Mouse (Mus musculus): ENCODE data around the gene Pdk4. TPM values are rescaled to one million over a fixed set of nuclear protein-coding genes. Genes with fewer than 3 reads are reported as not detected.
A peak's percentile ranks its signal among the peaks of the same experiment; 100 is the strongest.

Gene Pdk4
- total RNA-seq (2021), result 1,000 to 10,000 TPM in 1 of 2 experiments, 100 to 1,000 TPM in 1; 484 to 1,239 TPM
- long read RNA-seq, experiment 1, transcript Pdk4-201 (11 exons, 3,484 nt), result major isoform, 1,164 of 1,315 reads
- long read RNA-seq, experiment 1, partial matches to known transcripts, result 135 of 1,315 reads
- long read RNA-seq, experiment 1, other reads (novel, unspliced or antisense), result 15 of 1,315 reads
- long read RNA-seq, experiment 2, transcript Pdk4-201 (11 exons, 3,484 nt), result major isoform, 709 of 829 reads
- long read RNA-seq, experiment 2, partial matches to known transcripts, result 34 of 829 reads
- long read RNA-seq, experiment 2, other reads (novel, unspliced or antisense), result 83 of 829 reads

DNA sequence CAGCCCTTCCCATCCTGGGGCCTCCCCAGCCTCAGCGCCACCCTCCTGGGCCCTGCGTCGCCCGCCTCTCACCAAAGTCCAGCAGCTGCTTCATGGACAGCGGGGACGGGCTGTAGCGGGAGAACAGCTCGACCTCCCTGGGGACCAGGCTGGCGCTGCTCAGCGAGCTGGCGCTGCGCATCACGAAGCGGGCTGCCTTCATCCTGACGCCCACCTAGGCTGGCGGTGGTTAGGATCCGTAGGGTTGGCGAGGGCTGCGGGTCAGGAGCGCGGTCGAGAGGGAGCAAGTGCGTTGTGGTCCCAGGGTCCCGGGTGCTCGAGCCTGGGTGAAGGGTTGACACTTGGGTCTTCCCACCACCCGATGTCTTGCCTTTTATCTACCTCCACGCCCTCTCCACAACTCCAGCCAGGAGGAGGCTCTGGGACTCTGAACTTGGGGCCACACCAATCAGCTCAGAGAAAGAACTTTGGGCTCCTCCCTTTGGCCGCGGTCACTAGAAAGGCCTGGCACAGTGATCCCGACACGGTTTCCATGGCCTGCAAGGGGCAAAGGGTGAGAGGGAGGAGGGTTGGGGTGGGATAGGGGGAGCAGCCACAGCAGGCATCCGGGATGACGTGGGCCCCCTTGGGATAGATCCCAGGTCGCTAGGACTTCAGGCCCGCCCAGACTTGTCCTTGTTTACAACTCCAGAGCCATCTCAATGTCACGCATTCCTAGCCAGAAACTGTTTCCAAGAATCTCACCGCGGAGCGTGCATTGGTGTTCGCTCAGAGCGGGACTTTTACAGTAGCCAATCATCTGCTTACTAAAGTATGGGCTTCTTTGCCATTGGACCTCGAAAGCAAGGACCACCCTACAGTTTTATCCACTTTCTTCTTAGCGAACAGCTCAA, at the start of gene Pdk4:
TSS of gene Pdk4 (minus strand) at position 349 of the 893 bp plus-strand sequence.
- no peak for TF ChIP-seq CTCF (IDR thresholded peaks at IDR 0.05)
- peak within 1 kb of the TSS; percentile 93 for H3K4me3 ChIP-seq
- intact Hi-C loops (cut with DNase I), result loop anchor here (1.0 to 5.0 kb wide), 3 partner anchors 54 to 199 kb away; partner anchors contain the start of gene Pon2
- H3K27ac ChIP-seq, result peak within 1 kb of the TSS; percentile 99
- DNase-seq, result peak; percentile 96

DNA sequence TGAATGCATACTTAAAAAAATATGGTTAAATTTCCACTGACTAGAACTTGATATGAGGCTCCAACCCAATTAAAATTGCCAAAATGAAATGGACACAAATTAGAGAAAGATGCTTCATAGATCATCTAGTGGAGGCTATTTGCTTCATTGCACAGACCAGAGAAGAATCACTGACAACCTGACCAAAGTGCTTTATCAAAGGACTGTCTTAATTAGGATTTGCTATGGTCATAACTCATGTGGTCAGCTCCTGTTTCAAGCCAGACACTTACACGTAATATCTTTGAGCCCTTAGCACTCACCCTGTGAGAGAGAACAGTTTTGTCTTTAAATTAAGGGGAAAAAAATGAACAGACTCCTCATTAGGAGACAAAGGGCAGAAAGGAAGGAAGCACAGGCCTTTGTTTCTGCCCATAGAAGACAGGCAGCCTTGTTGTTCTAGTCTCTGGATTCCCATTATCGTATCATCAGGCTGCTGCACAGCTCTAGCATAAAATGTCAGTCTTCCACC, 41.8 kb upstream of the Pdk4 start:
- no peak overlapping the region for H3K27ac ChIP-seq
- intact Hi-C loops (cut with DNase I), result no loop called here
- no peak for DNase-seq
- TF ChIP-seq CTCF (IDR thresholded peaks at IDR 0.05), result no peak
- no peak overlapping the region for H3K4me3 ChIP-seq

- H3K27ac ChIP-seq, result no peak overlapping the region
- intact Hi-C loops (cut with DNase I), result no loop called here
- no peak for DNase-seq
- H3K4me3 ChIP-seq, result no peak overlapping the region
- no peak for TF ChIP-seq CTCF (IDR thresholded peaks at IDR 0.05)
These were observed 39.6 kb upstream of the Pdk4 start for GRCm38 (mm10) chr6:5535754-5536153.

DNA sequence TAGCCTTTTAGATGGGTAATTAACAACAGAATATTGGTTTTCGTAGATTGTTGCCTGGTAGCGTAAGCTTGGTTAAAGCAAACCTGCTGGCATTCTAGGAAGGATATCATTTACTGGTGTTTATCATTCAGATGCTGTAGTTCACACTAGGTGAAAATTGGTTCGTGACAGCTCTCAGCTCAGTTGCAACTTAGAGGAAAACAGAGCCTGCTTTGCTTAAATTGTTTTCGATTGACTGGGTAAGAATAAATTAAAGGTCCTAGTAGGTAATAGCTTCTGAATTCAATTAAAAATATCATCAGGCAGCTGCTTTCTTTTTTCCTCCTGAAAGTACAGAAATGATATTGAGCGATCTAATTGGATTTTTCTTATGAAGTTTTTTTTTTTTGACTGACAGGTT, 21.0 kb upstream of the Pdk4 start:
- no peak for TF ChIP-seq CTCF (IDR thresholded peaks at IDR 0.05)
- no peak overlapping the region for H3K4me3 ChIP-seq
- intact Hi-C loops (cut with DNase I), result no loop called here
- no peak overlapping the region for H3K27ac ChIP-seq
- DNase-seq, result no peak

DNA sequence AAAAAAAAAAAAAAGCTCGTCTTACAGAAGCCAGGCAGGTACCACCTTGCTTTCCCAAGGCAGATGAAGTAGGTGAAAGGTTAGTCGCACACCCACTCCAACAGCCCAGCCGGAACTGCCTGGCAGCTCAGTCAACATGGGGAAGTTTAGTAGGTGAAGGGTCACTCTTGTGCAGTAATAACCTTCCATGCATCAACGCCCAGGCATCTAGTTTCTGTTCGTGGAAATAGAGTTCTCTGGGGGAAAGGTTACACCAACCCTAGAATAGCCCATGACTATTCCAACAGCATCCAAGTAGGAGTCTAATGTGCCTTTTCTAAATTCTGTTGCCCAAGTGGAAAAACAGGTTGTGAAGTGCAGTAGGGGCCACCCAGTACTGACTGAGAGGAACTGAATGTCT, 13.6 kb upstream of the Pdk4 start:
- Histone ChIP-seq H3K4me3 (peak overlapping the region; percentile 40), H3K27ac (peak overlapping the region; percentile 86)
- intact Hi-C loops (cut with DNase I), result loop anchor here (5.0 kb wide), 1 partner anchor 78 kb away; no protein-coding TSS in a partner anchor
- TF ChIP-seq CTCF (IDR thresholded peaks at IDR 0.05), result no peak
- DNase-seq, result peak; percentile 77

DNA sequence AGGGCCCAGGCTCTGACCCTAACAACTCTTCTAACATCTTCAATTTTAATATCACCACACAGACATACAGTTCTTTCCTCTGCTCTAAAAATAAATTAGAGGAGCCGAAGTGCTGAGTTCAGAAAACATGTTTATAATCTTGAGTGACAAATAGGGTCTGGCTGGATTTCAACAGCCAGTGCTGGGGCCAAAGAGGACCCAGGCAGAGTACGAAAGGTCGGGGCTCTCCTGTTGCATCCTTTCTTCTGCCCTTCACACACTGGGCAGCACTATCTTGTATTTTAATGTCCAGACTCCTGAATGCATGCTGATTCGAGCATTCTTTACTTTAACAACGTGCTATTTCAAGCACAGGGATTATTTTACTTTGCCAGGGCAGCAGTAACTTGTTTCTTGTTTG, 13.2 kb upstream of the Pdk4 start:
- peak; percentile 82 for DNase-seq
- Histone ChIP-seq H3K4me3 (peak overlapping the region; percentile 40), H3K27ac (peak overlapping the region; percentile 86)
- intact Hi-C loops (cut with DNase I), result no loop called here
- no peak for TF ChIP-seq CTCF (IDR thresholded peaks at IDR 0.05)

GRCm38 (mm10) chr6:5507821-5508220, 11.7 kb upstream of the Pdk4 start:
- H3K27ac ChIP-seq, result peak overlapping the region; percentile 86
- no peak for DNase-seq
- peak overlapping the region; percentile 23; the same call in 1 of the 2 replicates for H3K4me3 ChIP-seq
- no peak for TF ChIP-seq CTCF (IDR thresholded peaks at IDR 0.05)
- intact Hi-C loops (cut with DNase I), result no loop called here

DNA sequence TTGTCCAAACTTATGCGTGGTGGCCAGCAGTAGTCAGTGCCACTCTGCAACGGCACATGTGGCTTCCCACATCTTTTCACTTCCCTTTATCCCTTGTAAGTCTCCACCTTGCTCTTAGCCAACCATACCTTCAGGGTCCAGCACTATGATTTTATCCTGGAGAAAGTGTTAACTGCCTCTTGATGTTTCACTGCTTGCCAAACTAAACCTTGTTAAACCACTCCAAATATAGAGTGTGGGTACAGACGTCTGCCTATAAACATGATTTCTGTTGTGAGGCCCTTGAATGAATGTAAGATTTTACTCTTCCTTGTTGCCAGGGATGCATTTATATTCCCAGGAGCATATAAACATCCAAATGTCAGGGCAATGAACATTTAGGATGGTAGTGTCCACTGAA, 10.2 kb upstream of the Pdk4 start:
- no peak overlapping the region for H3K27ac ChIP-seq
- no peak for TF ChIP-seq CTCF (IDR thresholded peaks at IDR 0.05)
- intact Hi-C loops (cut with DNase I), result no loop called here
- no peak for DNase-seq
- no peak overlapping the region for H3K4me3 ChIP-seq

DNA sequence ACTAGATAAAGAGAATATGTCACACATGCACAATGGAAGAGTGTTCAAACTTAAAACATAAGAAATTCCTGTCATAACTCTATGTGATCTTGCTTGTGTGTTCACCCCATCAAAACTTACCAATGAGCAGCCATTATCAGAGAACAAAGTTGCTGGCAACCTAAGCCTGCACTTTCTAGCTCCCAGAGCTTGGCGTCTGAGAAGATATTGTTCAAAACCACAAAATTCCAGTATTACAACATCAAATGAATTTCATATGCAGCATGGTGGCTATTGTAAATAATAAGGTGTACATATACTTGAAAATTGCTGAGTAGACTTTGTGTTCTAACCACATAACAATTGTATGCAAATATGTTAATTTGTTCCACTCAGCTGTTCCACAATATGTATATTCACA, 6.7 kb upstream of the Pdk4 start:
- Histone ChIP-seq H3K4me3 (no peak overlapping the region), H3K27ac (no peak overlapping the region)
- no peak for TF ChIP-seq CTCF (IDR thresholded peaks at IDR 0.05)
- DNase-seq, result no peak
- intact Hi-C loops (cut with DNase I), result no loop called here

DNA sequence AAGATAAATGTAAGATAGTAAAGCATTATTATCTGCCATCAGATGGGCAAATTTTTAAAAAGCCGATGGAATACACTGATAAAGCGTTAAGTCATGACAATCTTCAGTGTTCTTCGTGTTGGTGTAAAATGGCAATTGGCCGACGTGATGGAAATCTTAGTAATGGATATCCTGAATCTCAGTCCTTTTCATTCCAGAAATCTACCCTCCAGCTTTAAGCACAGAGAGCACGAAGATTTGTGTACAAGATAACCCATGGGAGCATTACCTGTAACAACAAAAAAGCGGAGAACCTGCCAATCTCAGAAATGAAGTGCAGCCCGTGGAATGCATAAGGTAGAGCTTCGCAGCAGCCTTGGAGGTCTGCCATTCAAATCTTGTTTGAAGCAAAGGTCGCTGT, 5.4 kb upstream of the Pdk4 start:
- Histone ChIP-seq H3K27ac (peak overlapping the region; percentile 49; the same call in 1 of the 2 replicates), H3K4me3 (no peak overlapping the region)
- no peak for TF ChIP-seq CTCF (IDR thresholded peaks at IDR 0.05)
- DNase-seq, result no peak
- intact Hi-C loops (cut with DNase I), result no loop called here

GRCm38 (mm10) chr6:5498740-5499139, 2.6 kb upstream of the Pdk4 start:
- no peak overlapping the region for H3K4me3 ChIP-seq
- TF ChIP-seq CTCF (IDR thresholded peaks at IDR 0.05), result no peak
- peak overlapping the region; percentile 99 for H3K27ac ChIP-seq
- intact Hi-C loops (cut with DNase I), result loop anchor here (5.0 kb wide), 1 partner anchor 201 kb away; the partner anchor contains the start of gene Pon2
- DNase-seq, result peak; percentile 40

DNA sequence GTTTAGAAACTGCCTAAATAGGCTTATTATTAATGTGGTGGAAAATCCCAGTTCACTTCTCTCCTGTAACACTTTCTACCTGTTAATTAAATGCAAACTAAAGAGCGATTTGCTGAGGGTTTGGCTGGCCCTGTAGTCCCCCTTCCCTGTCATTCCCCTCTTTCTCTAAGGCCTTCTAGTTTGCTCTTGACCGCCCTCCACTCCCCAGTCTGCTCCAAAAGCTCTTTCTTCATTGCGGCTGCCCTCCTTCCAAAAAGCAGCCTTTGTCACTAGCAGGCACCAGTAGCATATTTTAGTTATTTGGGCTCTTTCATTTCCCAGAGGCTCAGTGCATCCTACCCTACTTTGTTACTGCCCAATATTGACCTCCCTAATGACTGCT, 736 bp upstream of the Pdk4 start:
- Histone ChIP-seq H3K4me3 (peak overlapping the region; percentile 93), H3K27ac (peak overlapping the region; percentile 99)
- intact Hi-C loops (cut with DNase I), result loop anchor here (1.0 to 5.0 kb wide), 3 partner anchors 55 to 200 kb away; partner anchors contain the start of gene Pon2
- TF ChIP-seq CTCF (IDR thresholded peaks at IDR 0.05), result no peak
- no peak for DNase-seq

- intact Hi-C loops (cut with DNase I), result loop anchor here (5.0 kb wide), 2 partner anchors 78 to 213 kb away; no protein-coding TSS in a partner anchor
- peak; percentile 61 for DNase-seq
- Histone ChIP-seq H3K27ac (peak overlapping the region; percentile 46), H3K4me3 (no peak overlapping the region)
- TF ChIP-seq CTCF (IDR thresholded peaks at IDR 0.05), result no peak
These were observed 11.1 kb downstream of the Pdk4 start for GRCm38 (mm10) chr6:5485028-5485427.

Measured in gastrocnemius, adult 2 months (tissue).